Mouse (Mus musculus) forebrain, embryonic 11.5 days (tissue): ENCODE results near the gene Tubg2. TPM values are rescaled to one million over a fixed set of nuclear protein-coding genes. Genes with fewer than 3 reads are reported as not detected.
"Not testable (repeated sequence)": the region's sequence is repeated elsewhere in the genome, so short reads cannot be mapped to it uniquely, and the experiment has no call there.

Experiments
- ATAC-seq: fragments of 200-750 bp; cut with Nextera tagmentation; replicated peaks from 2 replicates; pipeline ENCODE4 v1.8.0; 2017; ENCODE audit warnings: moderate TSS enrichment; ENCODE audit not compliant: low FRiP score
- DNase-seq: peaks from one replicate; pipeline ENCODE4 v3.0.0-alpha.2; 2017; ENCODE audit warnings: low spot score
- H3K27ac ChIP-seq: fragments of 300-500 bp; sonication (generic); 2 replicates; pipeline ENCODE4 v1.5.1; 2014; ENCODE audit warnings: low read depth, low read length
- H3K27me3 ChIP-seq: fragments of 300-500 bp; sonication (generic); 2 replicates; pipeline ENCODE4 v1.6.1; 2014; ENCODE audit warnings: mild to moderate bottlenecking, low read length, mixed read lengths; ENCODE audit not compliant: control insufficient read depth, insufficient read depth
- H3K36me3 ChIP-seq: fragments of 300-500 bp; sonication (generic); 2 replicates; pipeline ENCODE4 v1.6.1; 2014; ENCODE audit warnings: mild to moderate bottlenecking, low read length, moderate library complexity, mixed read lengths; ENCODE audit not compliant: control insufficient read depth, insufficient read depth
- H3K4me1 ChIP-seq: fragments of 300-500 bp; sonication (generic); replicated peaks from 2 replicates; pipeline ENCODE4 v1.6.1; 2014; ENCODE audit warnings: low read length, mixed read lengths; ENCODE audit not compliant: control insufficient read depth, insufficient read depth
- H3K4me2 ChIP-seq: fragments of 300-500 bp; sonication (generic); 2 replicates; pipeline ENCODE4 v1.6.1; 2014; ENCODE audit warnings: low read depth, mild to moderate bottlenecking, low read length, moderate library complexity, mixed read lengths; ENCODE audit not compliant: severe bottlenecking
- H3K4me3 ChIP-seq: fragments of 300-500 bp; sonication (generic); 2 replicates; pipeline ENCODE4 v1.5.1; 2014; ENCODE audit warnings: low read depth, low read length
- H3K9ac ChIP-seq: fragments of 300-500 bp; sonication (generic); 2 replicates; pipeline ENCODE4 v1.6.1; 2014; ENCODE audit warnings: low read length
- H3K9me3 ChIP-seq: fragments of 300-500 bp; sonication (generic); 2 replicates; pipeline ENCODE4 v1.6.1; 2016; ENCODE audit warnings: low read length, mixed read lengths; ENCODE audit not compliant: control insufficient read depth
- WGBS: fragments of 180-500 bp; shearing (Covaris S2); extraction: QIAGEN DNeasy Blood & Tissue Kit; methylation state at CpG from one replicate; pipeline ENCODE4 v1.1.7; 2014; 5-methylcytosine and 5-hydroxymethylcytosine counted together
- polyA plus RNA-seq: library from polyadenylated mRNA; unstranded; fragments of >200 nt; fragmentation: Nextera tagmentation; extraction: Ambion mirVana; gene quantifications from 2 replicates; pipeline ENCODE4 v1.2.1, GENCODE M21; 2014

Tubg2 gene
- polyA plus RNA-seq, 1 experiment from 2014 or later, result 3.9 TPM

- H3K4me2 ChIP-seq, result peak within 1 kb of the TSS; percentile 95
- peaks cover 3% of the 10 kb centered on the region for H3K36me3 ChIP-seq
- peak within 1 kb of the TSS; percentile 89 for H3K4me3 ChIP-seq
- H3K4me1 ChIP-seq, result peaks cover 15% of the 10 kb centered on the region; the same call in 1 of the 2 replicates
- H3K9ac ChIP-seq, result peak within 1 kb of the TSS; percentile 91
- WGBS, result under 1% methylated on average over 61 of the region's 61 CpGs
- H3K27ac ChIP-seq, result peak within 1 kb of the TSS; percentile 80
- no peaks in the 10 kb centered on the region for H3K9me3 ChIP-seq
- peak; percentile 100 for DNase-seq
- peak; percentile 93 for ATAC-seq
- H3K27me3 ChIP-seq, result no peaks in the 10 kb centered on the region
Observed at GRCm38 (mm10) chr11:101119761-101120544, 35.8 kb upstream of the Tubg2 start, which contains the start of the genes Retreg3 and Tubg1. Gene Retreg3 (minus strand): TSS chr11:101119893. Gene Tubg1 (plus strand): TSS chr11:101119938.

- Histone ChIP-seq H3K4me3 (peak overlapping the region; percentile 89), H3K27ac (peak overlapping the region; percentile 80; the same call in 1 of the 2 replicates), H3K9me3 (no peaks in the 10 kb centered on the region), H3K4me1 (peaks cover 14% of the 10 kb centered on the region; the same call in 1 of the 2 replicates), H3K27me3 (no peaks in the 10 kb centered on the region), H3K36me3 (peaks cover 3% of the 10 kb centered on the region), H3K9ac (peak overlapping the region; percentile 82), H3K4me2 (peak overlapping the region; percentile 92)
- WGBS, result 26% methylated on average over 19 of the region's 19 CpGs
- no peak for ATAC-seq
- DNase-seq, result peak; percentile 57
Observed at GRCm38 (mm10) chr11:101120545-101121188, 35.0 kb upstream of the Tubg2 start.

- H3K4me2 ChIP-seq, H3K4me3 ChIP-seq, ATAC-seq, H3K9me3 ChIP-seq, H3K4me1 ChIP-seq, DNase-seq, H3K27me3 ChIP-seq, H3K27ac ChIP-seq, H3K9ac ChIP-seq: not testable (repeated sequence)
- WGBS, result 95% methylated on average over 8 of the region's 8 CpGs
- H3K36me3 ChIP-seq, result peaks cover 15% of the 10 kb centered on the region
Observed at GRCm38 (mm10) chr11:101124494-101124893, 31.2 kb upstream of the Tubg2 start.

GRCm38 (mm10) chr11:101125008-101125407, 30.7 kb upstream of the Tubg2 start:
- not testable (repeated sequence) for H3K4me2 ChIP-seq, H3K4me1 ChIP-seq, ATAC-seq, H3K9me3 ChIP-seq, H3K27ac ChIP-seq, H3K27me3 ChIP-seq, DNase-seq, H3K9ac ChIP-seq, H3K4me3 ChIP-seq
- H3K36me3 ChIP-seq, result peaks cover 15% of the 10 kb centered on the region
- 94% methylated on average over 6 of the region's 9 CpGs for WGBS

GRCm38 (mm10) chr11:101127075-101127474, 28.6 kb upstream of the Tubg2 start:
- no peaks in the 10 kb centered on the region for H3K4me1 ChIP-seq
- H3K4me3 ChIP-seq, result no peak overlapping the region
- no peak overlapping the region for H3K27ac ChIP-seq
- WGBS, result 75% methylated on average over 1 of the region's 1 CpGs
- no peaks in the 10 kb centered on the region for H3K27me3 ChIP-seq
- peaks cover 2% of the 10 kb centered on the region; the same call in 1 of the 2 replicates for H3K9me3 ChIP-seq
- H3K36me3 ChIP-seq, result peaks cover 15% of the 10 kb centered on the region
- H3K4me2 ChIP-seq, result no peak overlapping the region
- no peak overlapping the region for H3K9ac ChIP-seq
- DNase-seq (no peak), ATAC-seq (no peak)

- no peak overlapping the region for H3K4me2 ChIP-seq
- H3K4me3 ChIP-seq, result no peak overlapping the region
- DNase-seq (no peak), ATAC-seq (no peak)
- H3K36me3 ChIP-seq, result peaks cover 12% of the 10 kb centered on the region
- no peaks in the 10 kb centered on the region for H3K27me3 ChIP-seq
- no peak overlapping the region for H3K27ac ChIP-seq
- no peak overlapping the region for H3K9ac ChIP-seq
- H3K9me3 ChIP-seq, result peaks cover 2% of the 10 kb centered on the region; the same call in 1 of the 2 replicates
- no peaks in the 10 kb centered on the region for H3K4me1 ChIP-seq
- 89% methylated on average over 11 of the region's 11 CpGs for WGBS
Observed at GRCm38 (mm10) chr11:101128996-101129577, 26.6 kb upstream of the Tubg2 start.

GRCm38 (mm10) chr11:101130056-101130756, 25.5 kb upstream of the Tubg2 start:
- Histone ChIP-seq H3K27me3 (no peaks in the 10 kb centered on the region), H3K9me3 (peaks cover 2% of the 10 kb centered on the region; the same call in 1 of the 2 replicates), H3K4me1 (no peaks in the 10 kb centered on the region), H3K27ac (no peak overlapping the region), H3K4me3 (no peak overlapping the region), H3K36me3 (peaks cover 12% of the 10 kb centered on the region), H3K9ac (no peak overlapping the region), H3K4me2 (no peak overlapping the region)
- DNase-seq, result peak; percentile 33
- ATAC-seq, result no peak
- 56% methylated on average over 18 of the region's 18 CpGs for WGBS

- peak; percentile 35 for DNase-seq
- no peak for ATAC-seq
Observed at GRCm38 (mm10) chr11:101131187-101131586, 24.5 kb upstream of the Tubg2 start.

More at GRCm38 (mm10) chr11:101131187-101131586, 24.5 kb upstream of the Tubg2 start:
- WGBS, result 87% methylated on average over 2 of the region's 2 CpGs
- H3K27me3 ChIP-seq, result no peaks in the 10 kb centered on the region
- H3K9ac ChIP-seq, result no peak overlapping the region
- H3K9me3 ChIP-seq, result peaks cover 2% of the 10 kb centered on the region; the same call in 1 of the 2 replicates
- peaks cover 8% of the 10 kb centered on the region for H3K36me3 ChIP-seq
- no peaks in the 10 kb centered on the region for H3K4me1 ChIP-seq
- H3K4me2 ChIP-seq, result no peak overlapping the region
- H3K4me3 ChIP-seq, result no peak overlapping the region
- H3K27ac ChIP-seq, result no peak overlapping the region
